8 mouse cellular contexts compared by ENCODE assay signal in the genomic region with DNA sequence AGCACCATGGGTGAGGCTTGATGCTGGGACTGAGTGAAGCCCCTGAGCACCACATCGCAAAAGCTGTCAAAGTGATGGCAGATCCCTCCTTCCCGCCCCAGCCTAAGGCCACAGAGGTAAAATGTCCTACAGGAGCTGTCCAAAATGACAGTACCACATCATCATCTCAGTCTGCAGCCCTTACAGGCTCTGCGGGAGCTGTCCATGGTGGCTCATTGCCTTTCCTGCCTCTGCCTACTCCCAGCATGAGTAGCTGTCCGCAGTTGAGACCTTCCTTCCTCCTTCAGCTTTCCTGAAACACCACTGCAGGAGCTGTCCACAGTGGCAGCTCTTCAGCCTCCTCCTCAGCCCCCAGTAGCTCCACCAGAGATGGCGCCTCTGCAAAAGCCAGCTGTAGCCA. TPM values are rescaled to one million over a fixed set of nuclear protein-coding genes. Genes with fewer than 3 reads are reported as not detected.
DNase-seq lines count a peak whose midpoint lies in the region; ATAC-seq and TF ChIP-seq lines count a peak whose summit lies in the region.

No protein-coding gene starts in this region.

- no peak overlapping the region for H3K27ac ChIP-seq in midbrain, postnatal 0 days (ENCODE audit: low read depth, low read length)

- intact Hi-C loops in gastrocnemius, postnatal 14 days (cut with DNase I; ENCODE audit: low total_unique reads), result no loop called here
- intact Hi-C loops in gastrocnemius, postnatal 36 days (cut with DNase I), result no loop called here

- DNase-seq in gastrocnemius, postnatal 14 days, result peak; percentile 21
- DNase-seq in gastrocnemius, postnatal 36 days, result no peak
- peak; percentile 18 for DNase-seq in thymus, postnatal 14 days
- no peak for DNase-seq in thymus, adult 18-20 months
- DNase-seq in kidney, postnatal 4 days, result peak; percentile 57 to 69
- DNase-seq in midbrain, postnatal 0 days (ENCODE audit: low spot score), result no peak
- no peak for DNase-seq in left cerebral cortex, adult 8-10 months (ENCODE audit: low spot score in 2 of 2)

- no peak for TF ChIP-seq CTCF in midbrain, postnatal 0 days (IDR thresholded peaks at IDR 0.05)

- 0 out of 2 replicates have a peak, but pooled peaks cover 2% of the 10 kb centered on the region for H3K36me3 ChIP-seq in midbrain, postnatal 0 days (ENCODE audit: insufficient read depth, low read length)

- H3K27me3 ChIP-seq in midbrain, postnatal 0 days (ENCODE audit: insufficient read depth, low read length), result no peaks in the 10 kb centered on the region

- H3K4me3 ChIP-seq in midbrain, postnatal 0 days (ENCODE audit: low read depth, low read length), result no peak overlapping the region

- no peak for ATAC-seq in midbrain, postnatal 0 days (ENCODE audit: low FRiP score)
- no peak for ATAC-seq in cerebellum, adult (ENCODE audit: insufficient number of reproducible peaks, low FRiP score, low TSS enrichment)

- no peak overlapping the region for H3K9ac ChIP-seq in midbrain, postnatal 0 days (replicated peaks; ENCODE audit: low read length, poor library complexity, severe bottlenecking)

- 93% methylated on average over 5 of the region's 5 CpGs for WGBS in midbrain, postnatal 0 days

- no peaks in the 10 kb centered on the region for H3K9me3 ChIP-seq in midbrain, postnatal 0 days (ENCODE audit: low read length)

- H3K4me2 ChIP-seq in midbrain, postnatal 0 days (ENCODE audit: low read depth, low read length, poor library complexity, severe bottlenecking), result no peak overlapping the region

- no peaks in the 10 kb centered on the region for H3K4me1 ChIP-seq in midbrain, postnatal 0 days (ENCODE audit: insufficient read depth, low read length)

RNA-seq across cellular contexts. Expression of a gene that starts 9.7 kb away (rescaled TPM):
- total RNA-seq in gastrocnemius, postnatal 14 days (2021), result 10 to 100 TPM; 28.0 to 29.7 TPM
- 10 to 100 TPM; 28.8 to 35.7 TPM for total RNA-seq in gastrocnemius, postnatal 36 days (2021)
- total RNA-seq in midbrain, postnatal 0 days (2014; rRNA removed), result 149 and 188 TPM in 2 replicates
- 114 and 123 TPM in 2 replicates for polyA plus RNA-seq in midbrain, postnatal 0 days (2015; fragmentation: Nextera tagmentation; extraction: Ambion mirVana)
- total RNA-seq in left cerebral cortex, adult 8-10 months (2022), result 10 to 100 TPM; 88.6 to 92.3 (median 89.5) TPM

RNA-seq across cellular contexts. Expression of a gene that starts 54.7 kb away (rescaled TPM):
- 1 to 10 TPM; 5.6 to 6.5 TPM for total RNA-seq in gastrocnemius, postnatal 14 days (2021)
- 1 to 10 TPM; 4.2 to 5.7 TPM for total RNA-seq in gastrocnemius, postnatal 36 days (2021)
- 10.6 and 14.0 TPM in 2 replicates for total RNA-seq in midbrain, postnatal 0 days (2014; rRNA removed)
- 9.0 and 9.4 TPM in 2 replicates for polyA plus RNA-seq in midbrain, postnatal 0 days (2015; fragmentation: Nextera tagmentation; extraction: Ambion mirVana)
- 10 to 100 TPM; 11.0 to 12.9 (median 12.4) TPM for total RNA-seq in left cerebral cortex, adult 8-10 months (2022)

Comparison
In these comparisons a context has a peak if more than half of its experiments do, and no peak if none do; other contexts are left out.
1. DNase-seq: peak in gastrocnemius, postnatal 14 days (single experiment), thymus, postnatal 14 days (single experiment) and kidney, postnatal 4 days (2 of 2); none in gastrocnemius, postnatal 36 days (0 of 2), thymus, adult 18-20 months (0 of 2), midbrain, postnatal 0 days (single experiment) and left cerebral cortex, adult 8-10 months (0 of 2).